Mouse (Mus musculus): ENCODE measurements at regions not wholly inside any gene's neighbourhood (a gene's known extent, or its start where the extent isn't known, plus 50 kb on each side); places are given as distances from the start of the nearest gene placed in this dataset.
A peak's percentile ranks its signal among the peaks of the same experiment; 100 is the strongest.

DNA sequence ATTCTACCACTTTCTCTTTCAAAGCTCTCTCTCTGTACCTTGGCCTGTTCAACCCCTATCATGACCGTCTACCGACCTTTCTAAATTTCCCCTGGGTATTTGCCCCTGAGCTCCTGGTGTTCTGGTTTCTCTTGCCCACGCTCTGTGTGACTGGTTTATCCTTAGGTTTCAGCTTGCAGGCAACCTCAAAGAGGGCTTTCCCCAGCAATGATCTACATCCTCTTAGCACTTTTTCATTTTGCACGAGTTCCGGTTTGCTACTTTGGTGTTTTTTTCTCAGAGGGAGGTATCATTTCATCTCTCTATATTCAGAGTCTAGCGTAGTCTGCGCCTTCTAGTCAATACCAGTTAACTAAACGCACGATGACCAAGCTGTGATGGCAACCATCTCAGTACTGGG, 79.8 kb upstream of the Hmga2 start:
- DNase-seq (ENCODE audit: low spot score in 2 of 2) = no peak

DNA sequence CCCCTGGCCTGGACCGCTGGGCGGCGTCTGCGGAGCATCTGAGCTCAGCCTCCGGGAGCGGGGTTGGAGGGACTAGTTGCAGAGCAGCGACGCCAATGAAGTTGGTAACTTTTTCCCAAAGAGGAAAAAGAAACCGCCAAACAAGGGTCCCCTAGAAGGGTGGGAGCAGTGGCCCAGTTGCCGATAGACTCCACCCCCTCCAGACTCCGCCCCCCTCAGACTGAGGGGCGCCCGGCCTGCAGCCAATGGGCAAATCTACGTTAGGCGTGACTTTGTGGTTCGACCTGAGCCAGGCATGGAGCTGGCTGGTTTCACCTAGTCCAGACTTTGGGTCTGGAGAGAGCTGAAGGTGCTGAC, 76.8 kb upstream of the Hmga2 start:
- DNase-seq (ENCODE audit: low spot score in 2 of 2) = peak in 1 of 2 experiments; percentile 25

DNA sequence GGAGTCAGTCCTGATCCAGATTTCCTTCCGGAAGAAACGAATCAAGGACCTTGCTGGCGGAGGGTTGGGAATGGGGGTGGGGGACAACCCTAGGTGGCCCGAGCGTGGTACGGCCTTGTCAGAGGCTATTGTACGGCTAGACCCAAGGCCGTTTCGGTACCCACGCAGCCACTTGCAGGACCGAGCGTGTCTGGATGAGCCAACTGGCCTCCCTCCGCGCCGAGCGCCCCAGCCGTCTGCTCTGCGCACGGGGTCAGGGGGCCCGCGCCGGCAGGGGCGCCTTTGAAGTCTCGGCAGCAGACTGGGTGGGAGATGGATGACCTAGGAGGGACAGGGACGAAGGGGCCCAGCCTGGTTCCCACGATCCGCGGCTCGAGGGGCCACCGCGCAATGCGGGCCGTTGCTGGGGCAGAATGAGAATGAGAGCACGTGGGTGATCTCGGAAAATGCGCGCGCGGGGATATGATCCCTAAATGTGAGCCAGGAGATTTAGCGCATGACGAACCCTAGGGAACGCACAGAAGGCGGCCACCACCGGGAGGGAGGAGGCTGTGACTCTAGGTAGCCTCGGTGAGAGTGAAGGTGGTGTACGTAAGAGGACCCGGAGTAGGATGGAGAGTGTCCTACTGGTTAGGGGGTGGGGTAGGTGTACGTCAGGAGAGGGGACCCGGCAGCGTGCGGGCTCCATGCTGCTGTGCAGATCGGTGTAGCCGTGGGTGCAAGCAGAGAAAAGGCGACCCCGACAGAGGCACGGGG, 76.2 kb upstream of the Hmga2 start:
- peak in 1 of 2 experiments; percentile 16 for DNase-seq (ENCODE audit: low spot score in 2 of 2)

DNA sequence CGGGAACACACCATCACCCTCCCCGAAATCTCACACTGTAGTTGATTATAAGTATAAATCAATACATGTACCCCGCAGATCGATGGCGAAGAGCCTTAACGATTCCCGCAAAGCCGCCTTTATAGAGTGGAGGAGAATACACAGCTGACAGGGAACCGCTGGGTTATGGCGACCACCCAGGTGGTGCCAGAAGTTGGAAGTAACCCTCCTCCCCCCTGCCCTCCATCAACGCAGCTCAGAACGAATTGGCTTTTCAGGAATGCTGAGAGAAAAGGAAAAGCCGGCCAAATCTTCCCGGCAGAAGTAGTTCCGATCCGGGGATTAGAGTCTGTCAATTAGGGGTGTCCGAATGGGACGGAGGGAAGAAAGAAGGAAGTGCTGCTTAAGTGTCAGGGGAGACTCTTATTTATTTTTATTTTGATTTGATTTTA, 75.6 kb upstream of the Hmga2 start:
- no peak for DNase-seq (ENCODE audit: low spot score in 2 of 2)

DNA sequence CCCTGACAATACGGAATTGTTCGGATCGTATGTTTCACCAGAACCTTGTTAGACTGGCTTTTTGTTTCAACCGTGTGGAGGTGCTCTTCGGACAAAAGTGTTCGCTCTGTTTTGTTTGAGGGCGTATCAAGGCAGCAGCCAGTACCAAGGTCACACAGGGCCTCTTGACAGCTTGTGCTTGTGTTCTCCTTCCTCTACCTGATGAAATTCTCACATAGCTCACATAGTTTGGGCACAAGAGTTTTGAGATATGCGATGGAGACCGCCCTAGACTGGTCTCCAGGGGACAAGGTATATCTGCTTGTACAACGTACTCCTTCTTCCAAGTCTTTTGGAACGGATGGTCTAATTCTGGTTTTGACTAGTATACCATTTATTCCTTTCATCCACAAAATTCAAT, 70.9 kb upstream of the Hmga2 start:
- no peak for DNase-seq (ENCODE audit: low spot score in 2 of 2)

DNA sequence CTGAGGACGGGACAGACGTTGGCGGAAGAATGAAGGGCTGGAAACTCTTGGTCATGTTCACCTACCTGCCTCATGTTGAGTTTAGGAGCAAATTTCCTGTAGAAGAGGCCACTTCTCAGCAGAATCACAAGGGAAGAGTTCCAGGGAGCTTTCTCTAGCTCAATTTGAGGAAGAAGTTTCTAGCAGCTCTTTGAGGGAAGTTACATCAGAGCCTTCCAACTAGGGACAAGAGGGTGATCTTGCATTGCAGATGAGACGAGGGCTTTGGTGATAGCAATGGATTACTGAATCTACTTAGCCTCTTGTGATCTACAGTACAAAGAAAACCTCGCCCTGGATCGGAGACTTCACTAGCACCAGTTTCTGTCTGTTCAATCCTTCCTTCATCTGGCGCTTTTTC, 65.3 kb upstream of the Hmga2 start:
- no peak for DNase-seq (ENCODE audit: low spot score in 2 of 2)

DNA sequence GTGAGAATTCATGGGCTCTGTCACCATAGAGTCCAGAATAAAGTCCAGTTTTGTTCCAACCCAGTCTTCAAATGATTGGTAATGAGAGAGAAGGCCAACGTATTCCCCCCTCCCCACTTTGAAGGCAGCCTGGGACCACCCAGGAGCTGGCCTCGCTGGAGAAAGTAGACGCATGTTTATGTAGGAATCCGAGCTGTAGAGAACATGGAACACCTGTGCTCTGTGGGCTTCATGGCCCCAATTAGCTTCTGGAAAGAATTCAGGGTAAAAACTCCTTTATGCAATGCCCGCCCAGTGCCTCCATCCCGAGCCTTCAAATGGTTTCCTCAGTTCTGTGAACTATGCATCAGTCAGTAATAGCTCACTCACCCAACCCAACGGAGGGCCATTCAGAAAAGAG, 62.3 kb upstream of the Hmga2 start:
- DNase-seq (ENCODE audit: low spot score in 2 of 2) = no peak

DNA sequence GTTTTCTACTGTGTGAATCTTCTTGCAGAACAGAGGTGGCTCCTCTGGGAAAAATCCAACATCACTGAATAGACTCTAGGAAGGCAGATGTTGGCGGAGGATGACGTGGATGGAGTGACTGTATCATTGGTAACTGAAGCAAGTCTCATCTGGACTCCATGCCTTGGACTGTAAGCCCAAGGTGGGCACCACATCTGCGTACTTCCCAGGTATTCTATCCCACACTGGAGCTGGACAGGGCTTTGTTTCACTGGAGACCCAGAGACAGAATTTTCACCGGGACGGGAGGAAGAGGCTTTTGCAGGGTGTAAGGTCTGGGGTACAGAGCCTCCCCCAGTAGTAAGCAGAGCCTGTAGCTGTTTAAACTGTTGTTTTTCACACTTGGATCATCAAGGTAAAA, 52.1 kb upstream of the Hmga2 start:
- DNase-seq (ENCODE audit: low spot score in 2 of 2) = no peak

DNA sequence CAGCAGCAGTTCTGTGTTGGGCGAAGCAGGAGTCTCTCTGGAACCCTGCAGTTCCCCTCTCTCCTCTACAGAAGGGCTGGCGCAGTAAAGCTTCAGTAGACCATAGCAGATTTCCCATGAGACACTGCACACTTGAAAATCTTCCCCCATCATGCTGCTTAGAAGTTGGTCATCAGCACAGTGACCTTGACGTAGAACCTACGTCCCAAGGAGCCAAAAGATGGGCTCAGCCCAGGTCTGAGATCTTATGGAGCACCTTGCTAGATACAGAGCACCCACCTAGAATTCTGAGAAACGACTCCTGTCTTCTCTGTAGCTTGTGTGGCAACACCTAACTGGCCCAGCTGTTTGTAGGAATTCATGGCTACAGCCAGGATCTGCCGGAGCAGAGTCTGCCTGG, 51.7 kb upstream of the Hmga2 start:
- DNase-seq (ENCODE audit: low spot score in 2 of 2) = no peak

DNA sequence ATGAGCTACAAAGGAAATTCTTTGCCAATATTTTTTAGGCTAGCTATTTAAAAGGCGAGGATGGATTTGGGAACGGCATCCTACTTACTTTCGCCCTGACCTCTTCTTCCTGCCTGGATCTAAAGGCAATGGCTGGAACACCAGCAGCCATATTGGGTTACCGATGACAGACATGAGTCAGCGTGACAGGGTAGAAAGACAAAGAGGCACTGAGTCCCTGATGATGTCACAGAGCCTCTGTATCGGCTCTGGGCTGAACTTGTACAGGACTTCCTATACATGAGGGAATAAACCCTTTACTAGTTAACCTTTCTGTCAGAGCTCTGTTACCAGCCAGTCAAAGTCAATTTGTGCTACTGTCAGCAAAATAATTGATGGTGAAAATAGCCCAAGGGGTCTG, 50.7 kb upstream of the Hmga2 start:
- DNase-seq (ENCODE audit: low spot score in 2 of 2) = no peak

All from spleen, postnatal 10 days (tissue).